Mouse (Mus musculus) liver, embryonic 13.5 days (tissue): ENCODE data around the gene Filip1l. TPM values are rescaled to one million over a fixed set of nuclear protein-coding genes. Genes with fewer than 3 reads are reported as not detected.
A peak's percentile ranks its signal among the peaks of the same experiment; 100 is the strongest.

ENCODE experiments used
- ATAC-seq: fragments of 200-750 bp; cut with Nextera tagmentation; 2 replicates; pipeline ENCODE4 v1.8.0; 2017; ENCODE audit warnings: low read depth, mild to moderate bottlenecking, moderate number of reproducible peaks, moderate library complexity
- DNase-seq: peaks from one replicate; pipeline ENCODE4 v3.0.0; 2022
- H3K27ac ChIP-seq: fragments of 300-500 bp; sonication (generic); 2 replicates; pipeline ENCODE4 v1.5.1; 2015; ENCODE audit warnings: moderate library complexity, mild to moderate bottlenecking, inconsistent platforms
- H3K27me3 ChIP-seq: fragments of 300-500 bp; sonication (generic); 2 replicates; pipeline ENCODE4 v1.6.1; 2015; ENCODE audit warnings: mild to moderate bottlenecking, inconsistent platforms
- H3K36me3 ChIP-seq: fragments of 300-500 bp; sonication (generic); 2 replicates; pipeline ENCODE4 v1.6.1; 2015; ENCODE audit warnings: mild to moderate bottlenecking, inconsistent platforms
- H3K4me1 ChIP-seq: fragments of 300-500 bp; sonication (generic); replicated peaks from 2 replicates; pipeline ENCODE4 v1.6.1; 2015; ENCODE audit warnings: inconsistent platforms
- H3K4me2 ChIP-seq: fragments of 300-500 bp; sonication (generic); 2 replicates; pipeline ENCODE4 v1.6.1; 2015; ENCODE audit warnings: inconsistent platforms, mild to moderate bottlenecking, moderate library complexity
- H3K4me3 ChIP-seq: fragments of 300-500 bp; sonication (generic); replicated peaks from 2 replicates; pipeline ENCODE4 v1.5.1; 2015; ENCODE audit warnings: mild to moderate bottlenecking, inconsistent platforms
- H3K9ac ChIP-seq: fragments of 300-500 bp; sonication (generic); 2 replicates; pipeline ENCODE4 v1.6.1; 2015; ENCODE audit warnings: mild to moderate bottlenecking, inconsistent platforms
- H3K9me3 ChIP-seq: fragments of 300-500 bp; sonication (generic); replicated peaks from 2 replicates; pipeline ENCODE4 v1.6.1; 2016; ENCODE audit warnings: inconsistent platforms
- WGBS: fragments of 180-500 bp; shearing (Covaris S2); methylation state at CpG from one replicate; pipeline ENCODE4 v1.1.7; 2015; ENCODE audit not compliant: insufficient replicate concordance; 5-methylcytosine and 5-hydroxymethylcytosine counted together
- polyA plus RNA-seq: library from polyadenylated mRNA; unstranded; fragments of >200 nt; fragmentation: Nextera tagmentation; extraction: Ambion mirVana; gene quantifications from 2 replicates; pipeline ENCODE4 v1.2.1, GENCODE M21; 2015

The Filip1l gene
- polyA plus RNA-seq, 1 experiment from 2014 or later = 2.7 TPM

DNA sequence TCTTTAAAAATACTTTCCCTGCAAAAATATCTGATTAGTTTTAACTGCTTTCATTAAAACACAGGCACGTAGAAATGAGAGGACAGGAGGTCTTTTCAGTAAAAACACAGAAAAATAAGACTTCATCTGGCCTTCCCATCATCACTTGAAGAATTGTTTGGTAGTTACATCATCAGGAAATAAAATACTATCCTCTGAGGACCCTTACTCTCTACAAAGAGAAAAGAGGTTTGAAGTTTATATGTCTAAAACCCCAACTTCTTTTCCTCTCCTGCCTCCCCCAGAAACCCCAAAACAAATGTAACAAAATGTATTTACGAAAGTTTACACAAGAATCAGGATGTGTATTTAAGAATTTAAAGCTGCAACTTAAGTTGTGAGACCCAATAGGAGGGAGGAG, 195.7 kb downstream of the Filip1l start:
- Histone ChIP-seq H3K4me1 (peaks cover 7% of the 10 kb centered on the region), H3K36me3 (no peaks in the 10 kb centered on the region), H3K4me3 (peak overlapping the region; percentile 64), H3K27me3 (peaks cover 23% of the 10 kb centered on the region), H3K9me3 (no peaks in the 10 kb centered on the region), H3K9ac (peak overlapping the region; percentile 66; the same call in 1 of the 2 replicates), H3K27ac (no peak overlapping the region), H3K4me2 (peak overlapping the region; percentile 73)
- ATAC-seq = no peak
- WGBS = 50% methylated on average over 2 of the region's 2 CpGs
- DNase-seq = no peak

DNA sequence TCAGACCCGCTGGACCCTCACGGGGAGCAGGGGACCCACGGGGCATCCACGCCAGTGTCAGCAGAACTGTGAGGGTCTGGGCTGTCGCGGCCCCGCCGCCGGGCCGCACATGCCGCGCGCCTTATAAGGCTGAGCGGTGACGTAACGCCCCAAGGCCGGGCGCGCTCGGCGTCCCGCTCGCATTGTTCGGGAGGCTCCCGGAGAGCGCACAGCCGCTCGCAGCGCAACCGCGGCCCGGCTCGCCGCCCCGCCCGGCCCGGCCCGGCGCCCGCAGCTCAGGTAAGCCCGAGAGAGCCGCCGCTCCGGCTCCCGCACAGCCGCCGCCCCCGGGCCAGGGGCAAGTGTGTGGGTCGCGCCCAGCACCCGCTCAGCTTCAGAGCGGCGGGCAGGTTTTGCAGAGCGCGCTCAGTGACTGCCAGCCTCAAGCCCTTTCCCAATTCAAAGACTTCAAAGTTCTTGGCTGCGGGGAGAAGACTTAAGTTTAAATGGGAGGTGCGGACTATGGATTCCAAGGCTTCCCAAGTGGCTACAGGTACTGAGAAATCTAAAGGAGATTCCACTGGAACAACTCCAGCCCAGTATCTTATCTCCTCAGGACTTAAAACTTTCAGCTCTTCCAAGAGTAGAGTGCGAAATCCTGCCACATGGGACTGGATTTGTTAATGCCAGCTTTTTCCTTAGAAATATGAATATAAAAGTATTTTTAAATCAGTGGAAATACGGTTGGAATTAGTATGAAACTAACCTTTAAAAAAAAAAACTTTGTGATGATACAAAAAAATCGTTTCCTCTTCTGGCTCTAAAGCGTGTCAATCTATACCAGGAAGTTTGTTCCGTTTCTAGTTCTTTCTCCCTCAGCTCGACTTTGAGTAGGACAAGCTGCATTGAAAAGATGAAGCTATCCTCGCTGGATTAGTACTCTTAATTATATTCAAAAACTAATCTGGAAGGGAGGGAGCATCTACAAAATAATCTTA, 196.5 kb downstream of the Filip1l start:
- Histone ChIP-seq H3K9me3 (no peaks in the 10 kb centered on the region), H3K4me3 (peak overlapping the region; percentile 64), H3K4me1 (peaks cover 7% of the 10 kb centered on the region), H3K4me2 (peak overlapping the region; percentile 73), H3K27me3 (peaks cover 23% of the 10 kb centered on the region), H3K9ac (peak overlapping the region; percentile 66), H3K27ac (no peak overlapping the region), H3K36me3 (no peaks in the 10 kb centered on the region)
- ATAC-seq = peak; percentile 83
- DNase-seq = peak; percentile 20
- under 1% methylated on average over 51 of the region's 64 CpGs for WGBS

DNA sequence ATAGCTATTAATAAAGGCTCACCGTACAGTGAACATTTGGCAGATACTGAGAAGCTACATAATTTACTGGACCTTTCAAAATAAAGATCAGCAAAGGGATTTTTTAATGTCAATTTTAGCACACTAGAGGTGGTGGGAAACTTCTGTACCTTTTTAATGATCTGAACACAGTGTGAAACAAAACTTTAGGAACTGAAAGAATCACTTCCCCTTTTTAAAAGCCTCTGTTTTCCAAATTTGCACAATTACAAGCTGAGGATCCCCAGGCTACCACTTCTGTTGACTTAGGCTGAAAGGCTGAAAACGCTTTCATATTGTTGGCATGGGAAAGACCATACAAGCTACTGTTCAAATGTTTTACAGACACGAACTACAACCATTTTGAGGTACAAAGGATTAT, 197.2 kb downstream of the Filip1l start:
- H3K27ac ChIP-seq = no peak overlapping the region
- DNase-seq (no peak), ATAC-seq (no peak)
- no peaks in the 10 kb centered on the region for H3K36me3 ChIP-seq
- H3K9me3 ChIP-seq = no peaks in the 10 kb centered on the region
- WGBS = 30% methylated on average over 3 of the region's 3 CpGs
- no peak overlapping the region for H3K4me2 ChIP-seq
- peaks cover 23% of the 10 kb centered on the region for H3K27me3 ChIP-seq
- 0 out of 2 replicates have a peak overlapping the region, but pooled peaks have one; percentile 64 for H3K4me3 ChIP-seq
- H3K4me1 ChIP-seq = peaks cover 7% of the 10 kb centered on the region
- no peak overlapping the region for H3K9ac ChIP-seq

DNA sequence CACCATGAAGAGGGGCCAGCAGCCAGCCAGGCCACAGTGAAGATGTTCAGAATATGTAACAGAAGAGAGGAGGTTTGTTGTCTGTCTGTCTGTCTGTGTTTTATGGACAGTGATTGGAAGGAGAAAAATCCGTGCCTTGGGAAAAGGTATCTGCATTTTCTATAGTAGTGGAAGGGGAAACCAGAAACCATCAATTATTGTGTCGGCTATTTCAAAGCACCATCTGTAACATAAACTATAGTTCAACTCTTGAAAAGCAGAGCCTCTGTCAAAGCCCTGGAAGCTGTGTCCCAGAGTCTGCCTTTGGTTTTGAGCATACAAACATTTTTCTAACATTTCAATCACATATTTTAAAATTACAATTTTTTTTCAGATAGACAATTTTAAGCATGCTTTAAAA, 197.9 kb downstream of the Filip1l start:
- H3K9ac ChIP-seq = no peak overlapping the region
- WGBS = 41% methylated on average over 2 of the region's 2 CpGs
- no peak overlapping the region; the same call in 1 of the 2 replicates for H3K27ac ChIP-seq
- H3K9me3 ChIP-seq = no peaks in the 10 kb centered on the region
- H3K4me3 ChIP-seq = peak overlapping the region; percentile 8; the same call in 1 of the 2 replicates
- DNase-seq = no peak
- H3K27me3 ChIP-seq = peaks cover 23% of the 10 kb centered on the region
- peaks cover 7% of the 10 kb centered on the region for H3K4me1 ChIP-seq
- no peak overlapping the region for H3K4me2 ChIP-seq
- no peaks in the 10 kb centered on the region for H3K36me3 ChIP-seq
- no peak for ATAC-seq

DNA sequence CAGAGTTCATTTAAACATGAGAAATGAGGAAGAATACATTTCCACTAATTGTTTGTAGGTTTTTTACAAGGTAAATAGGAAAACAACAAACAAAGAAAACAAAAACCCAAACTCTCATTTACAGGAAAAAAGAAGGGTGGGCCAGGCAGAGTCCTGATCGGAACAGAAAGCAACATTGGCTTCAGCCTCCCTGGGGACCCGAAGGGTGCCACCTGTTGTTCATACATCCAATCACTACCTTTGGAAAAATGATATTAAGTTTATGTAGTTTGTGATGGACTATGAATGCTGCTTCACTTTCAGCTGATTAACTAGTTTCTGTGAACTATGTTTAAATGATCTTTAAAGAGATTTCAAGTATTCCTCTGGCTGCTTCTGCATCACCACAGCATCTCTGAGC, 198.7 kb downstream of the Filip1l start:
- no peak overlapping the region for H3K9ac ChIP-seq
- DNase-seq = no peak
- H3K36me3 ChIP-seq = no peaks in the 10 kb centered on the region
- H3K9me3 ChIP-seq = no peaks in the 10 kb centered on the region
- 69% methylated on average over 2 of the region's 2 CpGs for WGBS
- H3K4me2 ChIP-seq = no peak overlapping the region
- no peak overlapping the region for H3K4me3 ChIP-seq
- no peak for ATAC-seq
- H3K27ac ChIP-seq = no peak overlapping the region
- H3K27me3 ChIP-seq = peaks cover 23% of the 10 kb centered on the region
- H3K4me1 ChIP-seq = peaks cover 7% of the 10 kb centered on the region

DNA sequence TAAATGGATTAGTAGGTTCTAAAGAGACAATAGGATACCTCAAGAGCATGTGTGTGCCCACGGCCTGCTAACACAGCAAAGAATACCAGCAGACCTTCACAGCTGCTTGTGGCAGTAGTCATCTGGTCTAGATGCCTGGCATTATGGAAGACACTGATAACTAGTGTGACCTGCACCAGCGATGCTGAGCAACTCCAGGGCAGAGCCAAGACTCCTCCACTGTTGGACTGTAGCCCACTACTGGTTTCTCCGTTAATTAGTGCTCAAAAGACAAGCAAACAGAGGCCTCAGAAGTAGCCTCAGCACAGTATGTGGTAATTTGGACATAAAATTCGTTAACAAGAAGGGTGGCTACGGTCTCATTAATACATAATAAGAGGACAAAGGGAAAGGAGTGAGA, 199.8 kb downstream of the Filip1l start:
- no peak overlapping the region for H3K4me3 ChIP-seq
- H3K27me3 ChIP-seq = peaks cover 19% of the 10 kb centered on the region
- WGBS = 61% methylated on average over 5 of the region's 5 CpGs
- peaks cover 7% of the 10 kb centered on the region for H3K4me1 ChIP-seq
- no peak for ATAC-seq
- H3K9me3 ChIP-seq = no peaks in the 10 kb centered on the region
- H3K36me3 ChIP-seq = no peaks in the 10 kb centered on the region
- no peak for DNase-seq
- no peak overlapping the region for H3K4me2 ChIP-seq
- no peak overlapping the region for H3K9ac ChIP-seq
- H3K27ac ChIP-seq = no peak overlapping the region

DNA sequence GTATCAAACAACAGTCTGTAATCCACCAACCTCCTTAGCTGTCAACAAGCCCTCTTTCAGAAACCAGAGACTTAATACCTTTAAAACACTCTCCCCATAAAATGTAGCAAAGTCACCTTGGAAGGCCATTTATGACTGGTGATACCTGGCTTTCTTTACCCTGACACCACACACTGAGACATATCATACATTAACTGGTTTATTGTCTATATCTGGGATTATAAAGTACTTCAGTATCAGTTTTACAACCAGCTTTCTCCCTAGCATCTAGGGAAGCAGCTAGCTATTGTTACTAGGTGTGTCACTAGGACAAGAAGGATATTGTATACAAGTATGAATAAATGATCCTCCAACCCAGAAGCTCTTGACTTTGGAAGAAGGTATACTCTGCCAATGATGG, 200.3 kb downstream of the Filip1l start:
- DNase-seq = no peak
- ATAC-seq = no peak

DNA sequence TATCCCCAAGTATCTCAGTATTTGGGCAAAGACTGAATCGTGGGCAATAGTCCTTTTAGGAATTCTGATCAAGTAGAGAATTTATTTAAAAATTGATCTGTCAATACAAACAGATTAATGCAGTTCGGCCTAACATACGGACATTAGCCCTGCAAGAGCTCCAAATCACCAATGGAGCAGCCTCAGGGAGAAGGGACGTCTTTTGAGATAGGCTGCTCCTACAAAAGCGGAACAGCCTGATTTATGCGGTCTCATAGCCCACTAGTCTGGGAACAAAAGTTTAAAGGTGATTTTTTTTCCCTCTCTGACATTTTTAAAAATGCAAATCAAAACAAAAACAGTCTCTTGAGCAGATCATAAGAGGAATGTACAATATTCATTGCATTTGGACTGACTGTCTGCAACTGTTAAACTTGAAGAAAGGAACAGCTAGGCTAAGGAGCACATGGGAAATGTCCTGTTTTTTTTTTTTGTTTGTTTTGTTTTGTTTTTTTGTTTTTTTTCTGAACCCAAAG, 202.1 kb downstream of the Filip1l start:
- Histone ChIP-seq H3K4me3 (no peak overlapping the region), H3K27ac (no peak overlapping the region), H3K9ac (no peak overlapping the region), H3K9me3 (no peaks in the 10 kb centered on the region), H3K36me3 (no peaks in the 10 kb centered on the region), H3K4me2 (no peak overlapping the region), H3K27me3 (peaks cover 3% of the 10 kb centered on the region; the same call in 1 of the 2 replicates), H3K4me1 (no peaks in the 10 kb centered on the region; the same call in 1 of the 2 replicates)
- DNase-seq = no peak
- ATAC-seq = no peak
- 70% methylated on average over 6 of the region's 6 CpGs for WGBS

More for the DNA sequence above, 200.3 kb downstream of the Filip1l start:
- Histone ChIP-seq H3K4me1 (peaks cover 7% of the 10 kb centered on the region), H3K27ac (no peak overlapping the region), H3K36me3 (no peaks in the 10 kb centered on the region), H3K27me3 (peaks cover 14% of the 10 kb centered on the region), H3K4me2 (no peak overlapping the region), H3K4me3 (no peak overlapping the region), H3K9ac (no peak overlapping the region), H3K9me3 (no peaks in the 10 kb centered on the region)

DNA sequence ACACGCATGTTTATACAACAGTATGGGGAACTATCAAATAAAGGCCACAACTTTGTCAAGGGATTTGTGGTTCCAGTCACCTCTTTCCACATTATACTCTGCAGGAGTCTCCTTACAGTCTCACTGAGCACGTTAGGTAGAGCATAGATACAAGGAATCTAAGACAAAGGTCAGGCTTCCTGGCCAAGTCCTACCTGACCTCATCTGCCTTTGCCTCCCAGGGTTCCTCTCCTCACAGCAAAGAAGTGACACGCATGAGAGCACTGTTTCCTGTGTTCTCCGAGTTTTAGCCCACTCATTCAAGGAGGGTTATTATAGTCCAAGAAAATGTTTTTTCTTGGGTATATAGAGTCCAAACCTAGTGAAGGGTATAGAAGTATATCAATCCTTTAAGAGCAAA, 202.8 kb downstream of the Filip1l start:
- no peaks in the 10 kb centered on the region; the same call in 1 of the 2 replicates for H3K4me1 ChIP-seq
- peaks cover 2% of the 10 kb centered on the region; the same call in 1 of the 2 replicates for H3K27me3 ChIP-seq
- no peak for ATAC-seq

DNA sequence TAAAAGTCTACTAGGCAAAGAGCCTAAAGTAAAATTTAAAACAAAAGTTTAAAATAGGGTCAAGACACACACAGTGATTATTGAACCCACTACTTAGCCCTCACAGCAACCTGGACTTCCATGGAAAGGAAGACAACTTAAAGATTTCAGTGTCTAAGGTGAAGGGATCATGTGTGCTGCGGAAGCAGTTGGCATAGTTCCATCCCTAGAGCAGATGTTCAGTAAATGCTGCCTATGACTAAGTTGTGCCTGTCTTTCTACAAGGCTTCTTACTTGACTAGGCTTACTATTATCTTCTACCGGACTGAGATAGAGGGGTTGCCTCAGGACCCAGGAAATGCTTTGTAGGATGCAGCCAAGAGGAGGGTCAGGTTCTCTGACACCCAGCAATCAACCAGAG, 203.4 kb downstream of the Filip1l start:
- Histone ChIP-seq H3K4me1 (no peaks in the 10 kb centered on the region; the same call in 1 of the 2 replicates), H3K36me3 (no peaks in the 10 kb centered on the region), H3K9me3 (no peaks in the 10 kb centered on the region), H3K4me2 (no peak overlapping the region), H3K27me3 (no peaks in the 10 kb centered on the region), H3K9ac (no peak overlapping the region), H3K4me3 (no peak overlapping the region), H3K27ac (no peak overlapping the region)
- ATAC-seq (no peak), DNase-seq (no peak)
- 76% methylated on average over 2 of the region's 2 CpGs for WGBS

More for the DNA sequence above, 202.8 kb downstream of the Filip1l start:
- H3K9ac ChIP-seq = no peak overlapping the region
- H3K36me3 ChIP-seq = no peaks in the 10 kb centered on the region
- DNase-seq = no peak
- no peak overlapping the region for H3K4me2 ChIP-seq
- WGBS = 57% methylated on average over 4 of the region's 4 CpGs
- H3K4me3 ChIP-seq = no peak overlapping the region
- H3K27ac ChIP-seq = no peak overlapping the region
- no peaks in the 10 kb centered on the region for H3K9me3 ChIP-seq

DNA sequence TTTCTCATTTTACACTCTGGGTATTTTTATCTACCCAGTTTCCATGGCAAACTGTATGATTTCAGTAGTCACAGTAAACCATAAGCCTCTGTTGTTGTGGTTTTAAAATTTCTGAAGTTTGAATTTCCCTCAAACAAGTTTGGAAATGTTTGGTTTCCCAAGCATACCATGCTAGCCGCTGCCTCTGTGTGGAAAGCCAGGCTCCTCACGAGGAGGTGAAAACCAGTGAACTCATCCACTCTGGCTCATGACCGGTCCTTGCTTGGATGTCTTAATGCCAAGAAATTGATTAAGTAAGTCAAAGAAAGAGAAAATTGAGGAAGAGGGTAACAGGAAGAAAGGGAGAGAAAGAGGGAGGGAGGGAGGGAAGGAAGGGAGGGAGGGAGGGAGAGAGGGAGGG, 205.4 kb downstream of the Filip1l start:
- Histone ChIP-seq H3K4me2 (no peak overlapping the region), H3K4me1 (no peaks in the 10 kb centered on the region), H3K9me3 (no peaks in the 10 kb centered on the region), H3K36me3 (no peaks in the 10 kb centered on the region), H3K27ac (no peak overlapping the region), H3K9ac (no peak overlapping the region), H3K4me3 (no peak overlapping the region), H3K27me3 (no peaks in the 10 kb centered on the region)
- DNase-seq (no peak), ATAC-seq (no peak)
- 77% methylated on average over 3 of the region's 3 CpGs for WGBS
